Mouse (Mus musculus): ENCODE results near the gene Vmn1r89.

The Vmn1r89 gene

DNA sequence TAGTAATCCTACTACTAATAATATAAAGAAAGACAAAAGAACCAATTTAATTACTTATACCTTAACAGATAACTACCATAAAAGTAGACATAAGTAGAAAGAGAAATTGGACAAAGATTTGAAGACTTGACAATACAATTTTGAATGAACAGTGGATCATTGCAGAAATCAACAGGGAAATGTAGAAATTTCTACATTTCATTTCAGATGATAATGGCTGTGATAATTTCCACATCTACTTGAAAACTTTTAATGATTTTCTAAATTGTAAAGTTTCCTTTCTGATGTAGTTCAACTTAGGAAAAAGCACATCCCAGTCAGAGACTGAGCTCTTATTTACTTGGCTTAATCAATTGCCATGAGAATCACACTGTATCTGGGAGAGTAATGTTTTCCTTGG lies at the start of gene Vmn1r89:
TSS of gene Vmn1r89 (plus strand) at position 301 of the 400 bp plus-strand sequence.
- no peak for DNase-seq (ENCODE audit: low spot score in 2 of 2)

DNA sequence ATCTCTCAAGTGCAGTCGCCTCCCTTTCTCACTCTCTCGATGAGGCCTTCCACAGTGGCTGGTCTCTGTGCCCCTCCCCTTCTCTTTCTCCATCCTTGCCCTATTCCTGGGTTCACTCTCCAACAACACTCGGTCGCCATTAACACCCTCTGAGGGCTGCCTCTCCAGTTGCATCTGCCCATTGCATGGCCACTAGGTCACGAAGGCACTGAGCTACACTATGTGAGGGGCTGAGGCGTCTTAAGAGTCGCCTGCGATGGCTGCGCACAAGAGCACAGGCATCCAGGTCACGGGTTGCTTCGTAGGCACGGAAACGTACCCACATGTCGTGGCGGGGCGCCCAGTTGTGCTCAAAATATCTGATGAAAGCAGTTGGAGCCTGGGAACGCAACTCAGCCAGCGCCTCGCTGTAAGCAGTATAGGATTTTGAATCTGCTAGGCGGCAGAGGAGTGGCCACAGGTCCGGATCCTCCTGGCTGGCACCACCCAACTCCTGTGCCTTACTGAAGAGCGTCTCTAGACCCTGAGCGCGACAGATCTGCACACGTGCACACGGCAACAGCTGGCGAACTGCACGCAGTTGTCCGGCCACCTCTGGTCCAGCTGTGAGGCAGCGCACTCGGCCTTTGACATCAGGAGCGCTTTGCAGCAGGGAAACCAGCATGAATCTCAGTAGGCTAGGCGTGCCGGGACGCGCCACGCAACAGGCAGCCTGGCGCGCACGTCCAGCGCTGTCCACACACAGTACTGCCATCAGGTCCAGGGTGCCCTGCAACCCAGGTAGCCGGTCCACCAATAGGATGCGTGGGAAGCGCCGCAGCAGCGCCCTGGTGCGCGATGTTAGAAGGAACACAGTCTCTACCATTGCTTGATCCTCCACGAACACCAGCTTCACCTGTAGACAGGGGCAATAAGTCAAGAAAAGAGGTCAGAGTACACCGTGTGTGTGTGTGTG lies 48.2 kb downstream of the Vmn1r89 start:
- no peak for DNase-seq (ENCODE audit: low spot score in 2 of 2)

DNA sequence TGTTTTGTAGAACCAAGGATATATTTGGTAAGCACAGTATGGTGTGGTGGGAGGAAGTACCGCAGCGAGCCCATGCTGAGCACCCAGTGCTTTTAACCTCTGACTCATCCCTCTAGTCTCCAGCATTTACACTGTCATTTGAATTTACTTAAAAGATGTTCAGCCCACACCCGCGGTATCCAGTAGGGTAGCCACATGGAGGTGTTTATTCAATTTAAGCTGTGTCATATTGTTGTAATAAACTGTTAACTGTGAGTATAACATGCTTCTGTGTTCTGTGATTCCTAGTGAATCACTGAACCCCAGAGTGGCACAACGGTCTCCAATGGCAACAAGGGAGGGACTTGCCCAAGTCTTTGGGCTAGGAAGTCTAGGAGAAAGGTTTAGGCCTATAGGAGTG lies 51.0 kb downstream of the Vmn1r89 start:
- DNase-seq (ENCODE audit: low spot score in 2 of 2): no peak

DNA sequence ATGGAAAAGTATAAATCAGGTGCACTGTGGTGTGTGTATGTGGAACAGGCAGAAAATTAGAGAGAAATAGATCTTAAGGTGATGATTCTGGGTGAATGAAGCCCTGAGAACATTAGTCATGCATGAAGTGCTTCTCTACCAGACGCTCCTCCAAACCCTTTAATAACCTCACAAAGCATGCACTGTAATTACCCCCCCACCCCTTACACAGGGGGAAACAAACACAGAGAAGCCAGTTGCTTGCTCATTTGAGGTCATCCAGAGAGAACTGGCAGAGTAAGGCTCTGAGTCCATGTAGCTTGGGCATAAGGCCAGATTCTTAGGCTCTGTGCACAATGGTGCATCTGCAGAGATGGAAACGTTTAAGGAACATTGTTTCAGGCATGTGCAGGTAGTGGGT lies 51.6 kb downstream of the Vmn1r89 start:
- DNase-seq (ENCODE audit: low spot score in 2 of 2): no peak

DNA sequence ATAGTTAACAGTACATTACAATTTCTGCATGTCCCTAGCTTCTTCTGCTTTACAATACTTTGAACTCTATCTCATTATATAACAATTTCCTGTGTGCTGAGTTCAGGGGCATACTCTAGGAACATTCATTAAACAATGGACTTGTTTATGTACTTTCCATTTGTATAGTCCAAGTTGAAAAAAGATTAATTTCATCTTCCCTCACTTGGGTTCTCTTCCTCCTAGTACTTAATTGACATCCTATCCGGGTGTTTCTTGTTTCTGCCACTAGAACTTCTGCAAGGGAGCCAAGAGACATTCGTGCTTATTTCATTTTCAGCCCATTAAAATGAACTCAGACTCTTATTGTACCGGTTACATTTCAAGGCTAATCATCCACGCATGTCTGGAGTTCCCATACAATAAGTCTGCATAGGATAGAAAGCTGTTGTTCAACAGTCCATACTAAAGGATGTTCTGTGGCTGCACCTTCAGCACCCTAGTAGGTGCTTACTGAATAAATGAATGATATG lies 56.0 kb downstream of the Vmn1r89 start:
- DNase-seq (ENCODE audit: low spot score in 2 of 2): no peak

DNA sequence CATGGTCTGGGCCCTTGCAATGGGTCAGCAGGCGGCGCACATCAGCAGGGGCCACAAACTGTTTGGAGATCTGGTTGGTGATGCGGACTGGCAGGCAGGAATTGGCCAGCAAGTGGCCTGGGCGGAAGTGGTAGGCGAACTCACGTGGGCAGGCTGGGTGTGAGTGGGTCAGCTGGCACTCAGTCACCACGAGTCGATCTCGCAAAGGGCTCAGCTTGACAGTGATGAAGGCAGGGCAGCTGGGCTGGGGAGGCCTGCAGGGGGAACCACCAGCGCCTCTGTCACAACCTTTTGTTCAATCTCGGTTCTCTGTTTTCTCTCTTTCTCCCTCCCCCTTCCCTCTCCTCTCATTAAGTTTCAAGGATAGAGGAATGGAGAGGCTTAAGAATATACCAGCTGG lies 56.6 kb downstream of the Vmn1r89 start:
- DNase-seq (ENCODE audit: low spot score in 2 of 2): no peak
